Mouse (Mus musculus): ENCODE measurements around the gene Tubg2. TPM values are rescaled to one million over a fixed set of nuclear protein-coding genes. Genes with fewer than 3 reads are reported as not detected.
A peak's percentile ranks its signal among the peaks of the same experiment; 100 is the strongest.

Gene Tubg2
- polyA plus RNA-seq, 1 experiment from 2014 or later: 0.12 TPM

DNA sequence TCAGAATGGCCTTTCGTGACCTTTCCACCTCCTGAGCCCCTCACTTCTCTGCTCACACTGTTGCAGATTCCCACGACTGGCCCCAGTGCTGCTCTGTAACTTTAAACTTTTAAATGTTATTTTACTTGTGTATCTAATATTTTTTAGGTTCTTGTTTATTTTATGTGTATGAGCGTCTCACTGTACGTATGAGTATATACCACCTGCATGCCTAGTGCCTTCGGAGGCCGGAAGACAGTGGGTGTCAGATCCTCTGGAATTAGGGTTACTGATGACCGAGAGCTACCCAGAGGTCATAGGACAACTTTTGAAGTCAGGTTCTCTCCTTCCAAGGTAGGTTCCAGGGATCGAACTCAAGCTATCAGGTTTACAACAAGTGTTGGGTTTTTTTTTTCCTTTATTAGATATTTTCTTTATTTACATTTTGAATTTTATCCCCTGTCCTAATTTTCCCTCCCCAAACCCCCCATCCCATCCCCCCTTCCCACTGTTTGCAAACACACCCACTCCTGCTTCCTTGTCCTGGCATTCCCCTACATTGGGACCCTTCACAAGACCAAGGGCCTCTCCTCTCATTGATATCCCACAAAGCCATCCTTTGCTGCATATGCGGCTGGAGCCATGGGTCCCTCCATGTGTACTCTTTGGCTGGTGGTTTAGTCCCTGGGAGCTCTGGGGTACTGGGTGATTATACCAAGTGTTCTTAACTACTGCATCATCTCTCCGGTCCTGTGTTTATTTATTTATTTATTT lies 13.3 kb upstream of the Tubg2 start:
- ATAC-seq (no peak), DNase-seq (no peak)
- WGBS (ENCODE audit: insufficient replicate concordance): 80% methylated on average over 10 of the region's 10 CpGs
- Histone ChIP-seq H3K4me3 (ENCODE audit: low read depth, low read length) (no peak overlapping the region), H3K9me3 (ENCODE audit: low read length) (no peaks in the 10 kb centered on the region), H3K9ac (replicated peaks) (no peak overlapping the region), H3K36me3 (replicated peaks; ENCODE audit: insufficient read depth, low read length) (no peaks in the 10 kb centered on the region), H3K27ac (ENCODE audit: low read depth) (no peak overlapping the region), H3K4me1 (ENCODE audit: insufficient read depth) (peaks cover 14% of the 10 kb centered on the region), H3K27me3 (ENCODE audit: insufficient read depth, low read length) (peaks cover 19% of the 10 kb centered on the region), H3K4me2 (ENCODE audit: low read depth, low read length) (no peak overlapping the region)
- TF ChIP-seq CTCF (IDR thresholded peaks at IDR 0.05; ENCODE audit: low read depth) (no peak), EP300 (IDR thresholded peaks at IDR 0.05; ENCODE audit: low read depth) (no peak)

DNA sequence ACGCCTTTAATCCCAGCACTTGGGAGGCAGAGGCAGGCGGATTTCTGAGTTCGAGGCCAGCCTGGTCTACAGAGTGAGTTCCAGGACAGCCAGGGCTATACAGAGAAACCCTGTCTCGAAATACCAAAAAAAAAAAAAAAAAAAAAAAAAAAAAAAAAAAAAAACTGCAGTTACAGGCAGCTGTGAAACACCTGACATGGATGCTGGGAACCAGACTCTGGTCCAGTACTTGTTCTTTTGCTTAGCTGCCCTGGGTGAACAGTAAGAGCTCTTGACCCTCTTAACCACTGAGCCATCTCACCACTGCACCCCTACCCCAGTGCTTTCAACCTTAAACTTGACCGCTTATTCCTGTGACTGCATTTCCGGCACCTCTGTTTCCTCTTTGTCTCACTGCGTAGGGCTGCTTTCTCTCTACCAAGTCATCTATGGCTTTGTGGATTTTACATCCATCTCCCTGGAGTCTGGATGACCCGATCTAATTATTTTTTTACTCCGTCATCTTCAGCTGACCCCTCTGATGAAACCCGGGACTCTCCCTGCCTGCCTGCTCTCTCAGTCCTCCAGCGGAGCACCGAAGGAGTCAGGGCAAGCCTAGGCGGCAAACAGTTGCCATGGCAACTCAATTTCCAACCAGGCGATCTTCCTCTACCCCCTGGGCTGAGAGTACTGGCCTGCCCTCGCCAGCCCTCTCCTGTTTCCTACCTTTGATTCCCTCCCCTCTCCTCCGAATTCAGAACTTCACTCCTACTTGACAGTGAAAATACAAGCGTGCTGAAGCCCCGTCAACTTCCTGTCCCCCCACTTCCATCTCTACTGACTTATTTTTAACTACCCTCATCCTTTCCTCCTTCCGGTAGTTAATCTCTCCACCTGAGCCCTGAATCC lies 12.1 kb upstream of the Tubg2 start:
- H3K4me3 ChIP-seq (ENCODE audit: low read depth, low read length): peak overlapping the region; percentile 34
- 0 out of 2 replicates have a peak, but pooled peaks have one; percentile 23 for ATAC-seq
- DNase-seq: no peak
- H3K9ac ChIP-seq (replicated peaks): no peak overlapping the region
- H3K27ac ChIP-seq (ENCODE audit: low read depth): no peak overlapping the region
- H3K36me3 ChIP-seq (replicated peaks; ENCODE audit: insufficient read depth, low read length): no peaks in the 10 kb centered on the region
- WGBS (ENCODE audit: insufficient replicate concordance): 17% methylated on average over 18 of the region's 19 CpGs
- peak overlapping the region; percentile 70 for H3K4me2 ChIP-seq (ENCODE audit: low read depth, low read length)
- TF ChIP-seq CTCF (IDR thresholded peaks at IDR 0.05; ENCODE audit: low read depth) (no peak), EP300 (IDR thresholded peaks at IDR 0.05; ENCODE audit: low read depth) (no peak)
- peaks cover 19% of the 10 kb centered on the region for H3K27me3 ChIP-seq (ENCODE audit: insufficient read depth, low read length)
- H3K4me1 ChIP-seq (ENCODE audit: insufficient read depth): peaks cover 14% of the 10 kb centered on the region
- no peaks in the 10 kb centered on the region for H3K9me3 ChIP-seq (ENCODE audit: low read length)

DNA sequence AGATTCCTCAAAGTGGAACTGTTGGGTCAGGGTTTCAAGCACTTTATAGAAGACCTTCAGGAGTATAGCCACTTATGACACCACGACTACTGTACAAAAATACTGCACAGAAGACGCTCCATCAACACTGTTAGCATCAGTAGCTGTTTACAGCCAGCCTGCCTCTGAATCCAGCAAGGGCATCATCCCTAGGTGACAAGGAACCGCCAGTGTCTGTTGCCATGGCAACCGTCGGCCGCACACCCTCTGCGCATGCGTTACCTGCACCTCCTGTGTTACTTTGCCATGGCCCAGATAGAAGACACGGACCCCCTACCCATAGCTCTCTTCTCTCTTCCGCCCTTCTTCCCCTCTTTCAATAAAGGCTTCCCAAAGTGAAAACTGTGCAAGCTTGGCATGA lies 9.3 kb upstream of the Tubg2 start:
- Histone ChIP-seq H3K4me3 (ENCODE audit: low read depth, low read length) (no peak overlapping the region), H3K4me2 (ENCODE audit: low read depth, low read length) (no peak overlapping the region), H3K36me3 (replicated peaks; ENCODE audit: insufficient read depth, low read length) (no peaks in the 10 kb centered on the region), H3K4me1 (ENCODE audit: insufficient read depth) (peaks cover 8% of the 10 kb centered on the region), H3K9me3 (ENCODE audit: low read length) (no peaks in the 10 kb centered on the region), H3K27me3 (ENCODE audit: insufficient read depth, low read length) (0 out of 2 replicates have a peak, but pooled peaks cover 2% of the 10 kb centered on the region), H3K27ac (ENCODE audit: low read depth) (no peak overlapping the region), H3K9ac (replicated peaks) (no peak overlapping the region)
- ATAC-seq (no peak), DNase-seq (no peak)
- TF ChIP-seq CTCF (IDR thresholded peaks at IDR 0.05; ENCODE audit: low read depth): no peak
- TF ChIP-seq EP300 (IDR thresholded peaks at IDR 0.05; ENCODE audit: low read depth): no peak
- 40% methylated on average over 10 of the region's 10 CpGs for WGBS (ENCODE audit: insufficient replicate concordance)

DNA sequence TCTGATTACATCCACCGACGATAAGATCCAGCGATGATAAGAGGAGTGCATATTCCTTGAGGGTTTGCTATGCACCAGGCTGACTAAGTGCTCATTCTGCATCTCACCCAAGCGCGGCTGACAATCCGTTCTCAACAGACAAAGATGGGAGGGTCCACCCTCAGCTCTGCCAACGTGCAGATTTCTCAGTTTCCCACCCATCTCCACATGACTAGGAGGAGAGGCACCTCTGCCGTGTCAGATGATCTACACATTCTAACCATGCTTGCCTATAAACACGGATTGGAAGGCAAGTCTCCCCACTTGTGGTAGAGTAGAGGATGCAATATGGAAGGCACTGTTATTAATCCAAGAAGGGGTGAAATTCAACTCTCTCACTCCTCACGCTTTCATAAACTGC lies 7.0 kb upstream of the Tubg2 start:
- H3K4me3 ChIP-seq (ENCODE audit: low read depth, low read length): no peak overlapping the region
- no peak overlapping the region for H3K4me2 ChIP-seq (ENCODE audit: low read depth, low read length)
- no peak for DNase-seq
- 0 out of 2 replicates have a peak, but pooled peaks cover 2% of the 10 kb centered on the region for H3K27me3 ChIP-seq (ENCODE audit: insufficient read depth, low read length)
- H3K4me1 ChIP-seq (ENCODE audit: insufficient read depth): peaks cover 4% of the 10 kb centered on the region
- H3K36me3 ChIP-seq (replicated peaks; ENCODE audit: insufficient read depth, low read length): no peaks in the 10 kb centered on the region
- TF ChIP-seq CTCF (IDR thresholded peaks at IDR 0.05; ENCODE audit: low read depth) (no peak), EP300 (IDR thresholded peaks at IDR 0.05; ENCODE audit: low read depth) (no peak)
- H3K27ac ChIP-seq (ENCODE audit: low read depth): no peak overlapping the region
- no peak overlapping the region for H3K9ac ChIP-seq (replicated peaks)
- H3K9me3 ChIP-seq (ENCODE audit: low read length): no peaks in the 10 kb centered on the region
- no peak for ATAC-seq
- WGBS (ENCODE audit: insufficient replicate concordance): 76% methylated on average over 10 of the region's 10 CpGs

DNA sequence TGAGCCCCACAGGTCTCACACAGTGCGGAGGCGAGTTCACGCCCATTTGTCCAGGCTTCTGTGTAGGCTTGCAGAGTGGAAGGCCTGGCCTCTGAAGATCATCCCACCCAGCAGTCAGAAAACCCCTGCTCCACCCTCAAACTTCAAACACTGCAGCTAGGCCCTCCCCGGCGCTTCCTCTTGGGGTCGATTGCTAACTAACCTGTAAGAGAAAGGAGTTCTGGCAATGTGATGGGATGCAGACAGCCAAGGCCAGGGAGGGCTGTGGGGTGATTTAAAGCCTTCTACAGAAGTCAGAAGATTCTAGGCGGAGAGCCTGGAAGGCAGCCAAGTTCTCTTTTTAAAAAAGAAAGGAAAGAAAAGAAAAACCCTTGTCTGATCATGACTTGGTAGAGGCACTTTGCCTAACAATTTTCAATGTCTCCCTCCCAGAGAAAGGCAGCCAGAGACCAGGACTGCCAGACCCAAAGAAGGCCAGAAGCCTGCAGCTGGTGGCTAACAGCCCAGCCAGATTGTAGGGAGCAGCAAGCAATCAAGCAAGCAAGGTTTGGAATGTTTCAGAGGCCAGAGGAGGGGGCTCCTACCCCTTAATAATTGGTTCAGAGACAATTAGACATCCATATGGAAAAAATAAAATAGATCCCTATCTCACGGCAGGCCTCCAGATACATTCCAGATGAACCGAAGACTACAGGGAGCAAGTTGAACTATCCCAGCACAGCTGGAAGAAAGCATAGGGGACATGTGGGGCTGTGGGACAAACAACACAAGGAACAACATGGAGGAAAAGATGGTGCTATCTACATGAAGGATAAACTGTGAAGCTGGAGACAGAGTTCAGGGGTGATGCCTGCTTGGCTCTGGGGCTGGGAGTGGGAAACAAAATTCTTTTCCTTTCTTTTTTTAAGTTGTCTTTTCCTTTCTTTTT lies 6.3 kb upstream of the Tubg2 start:
- ATAC-seq (no peak), DNase-seq (no peak)
- H3K36me3 ChIP-seq (replicated peaks; ENCODE audit: insufficient read depth, low read length): no peaks in the 10 kb centered on the region
- no peaks in the 10 kb centered on the region for H3K9me3 ChIP-seq (ENCODE audit: low read length)
- H3K27ac ChIP-seq (ENCODE audit: low read depth): no peak overlapping the region
- no peaks in the 10 kb centered on the region for H3K4me1 ChIP-seq (ENCODE audit: insufficient read depth)
- no peak overlapping the region for H3K4me3 ChIP-seq (ENCODE audit: low read depth, low read length)
- H3K4me2 ChIP-seq (ENCODE audit: low read depth, low read length): no peak overlapping the region
- WGBS (ENCODE audit: insufficient replicate concordance): 56% methylated on average over 9 of the region's 9 CpGs
- no peak overlapping the region for H3K9ac ChIP-seq (replicated peaks)
- no peak for TF ChIP-seq EP300 (IDR thresholded peaks at IDR 0.05; ENCODE audit: low read depth)
- TF ChIP-seq CTCF (IDR thresholded peaks at IDR 0.05; ENCODE audit: low read depth): no peak
- 0 out of 2 replicates have a peak, but pooled peaks cover 2% of the 10 kb centered on the region for H3K27me3 ChIP-seq (ENCODE audit: insufficient read depth, low read length)

Data from liver, postnatal 0 days (tissue).